9 mouse cellular contexts compared by ENCODE assay signal in genomic region chr4:95897236-95897874, GRCm38 (mm10).
DNase-seq lines count a peak whose midpoint lies in the region; ATAC-seq and TF ChIP-seq lines count a peak whose summit lies in the region.
"Had no signal": no experiment of that assay in that cellular context is flagged by ENCODE, and none has a peak within 500 bp of the region (broad histone marks: within the 10 kb centered on the region; RNA-seq: fewer than 3 reads in every experiment).

No protein-coding gene starts in this region.

- H3K9ac ChIP-seq in forebrain, embryonic 15.5 days (replicated peaks), result no peak overlapping the region
- H3K9ac ChIP-seq in intestine, postnatal 0 days (ENCODE audit: low read depth, low read length), result no peak overlapping the region
- H3K9ac ChIP-seq in midbrain, embryonic 16.5 days (ENCODE audit: low read depth, low read length), result no peak overlapping the region
- H3K9ac ChIP-seq: liver, embryonic 12.5 days had no signal

- peaks cover 6% of the 10 kb centered on the region; the same call in 1 of the 2 replicates for H3K4me1 ChIP-seq in forebrain, embryonic 15.5 days
- H3K4me1 ChIP-seq in forebrain, embryonic 10.5 days, result peaks cover 45% of the 10 kb centered on the region
- H3K4me1 ChIP-seq in intestine, postnatal 0 days (replicated peaks; ENCODE audit: control insufficient read depth, insufficient read depth, low read length), result no peaks in the 10 kb centered on the region
- no peaks in the 10 kb centered on the region for H3K4me1 ChIP-seq in midbrain, embryonic 16.5 days (ENCODE audit: control insufficient read depth, insufficient read depth, low read length)
- H3K4me1 ChIP-seq: liver, embryonic 12.5 days had no signal

- no peak overlapping the region for H3K4me3 ChIP-seq in forebrain, embryonic 15.5 days
- no peak overlapping the region for H3K4me3 ChIP-seq in forebrain, embryonic 10.5 days
- no peak overlapping the region for H3K4me3 ChIP-seq in intestine, postnatal 0 days (ENCODE audit: low read depth, low read length)
- no peak overlapping the region for H3K4me3 ChIP-seq in midbrain, embryonic 16.5 days (ENCODE audit: low read depth, low read length)
- H3K4me3 ChIP-seq: liver, embryonic 12.5 days had no signal

- WGBS in forebrain, embryonic 15.5 days, result 45% methylated on average over 7 of the region's 7 CpGs
- 67% methylated on average over 7 of the region's 7 CpGs for WGBS in forebrain, embryonic 10.5 days
- 82% methylated on average over 7 of the region's 7 CpGs for WGBS in intestine, postnatal 0 days
- WGBS in midbrain, embryonic 16.5 days, result 73% methylated on average over 7 of the region's 7 CpGs

- no peaks in the 10 kb centered on the region for H3K9me3 ChIP-seq in forebrain, embryonic 15.5 days
- no peaks in the 10 kb centered on the region for H3K9me3 ChIP-seq in forebrain, embryonic 10.5 days
- no peaks in the 10 kb centered on the region for H3K9me3 ChIP-seq in intestine, postnatal 0 days (ENCODE audit: control insufficient read depth)
- no peaks in the 10 kb centered on the region for H3K9me3 ChIP-seq in midbrain, embryonic 16.5 days (replicated peaks; ENCODE audit: control insufficient read depth, low read length, poor library complexity, severe bottlenecking)
- H3K9me3 ChIP-seq: liver, embryonic 12.5 days had no signal

- no peaks in the 10 kb centered on the region for H3K36me3 ChIP-seq in forebrain, embryonic 15.5 days
- H3K36me3 ChIP-seq in forebrain, embryonic 10.5 days (replicated peaks), result no peaks in the 10 kb centered on the region
- no peaks in the 10 kb centered on the region for H3K36me3 ChIP-seq in intestine, postnatal 0 days (ENCODE audit: control insufficient read depth, insufficient read depth)
- H3K36me3 ChIP-seq in midbrain, embryonic 16.5 days (ENCODE audit: control insufficient read depth, insufficient read depth, low read length), result no peaks in the 10 kb centered on the region
- H3K36me3 ChIP-seq: liver, embryonic 12.5 days had no signal

- 0 out of 2 replicates have a peak, but pooled peaks have one; percentile 4 for TF ChIP-seq CTCF in intestine, postnatal 0 days (IDR thresholded peaks at IDR 0.05; ENCODE audit: low read depth)

- DNase-seq in forebrain, embryonic 10.5 days (ENCODE audit: extremely low spot score, low spot score), result no peak
- peak; percentile 40 for DNase-seq in adipocyte (ENCODE audit: low spot score)
- DNase-seq in lung, postnatal 25 days (ENCODE audit: low spot score), result peak; percentile 16
- no peak for DNase-seq in spleen, adult 18-20 months
- no peak for DNase-seq in B cell, adult 2 months

- no peaks in the 10 kb centered on the region for H3K27me3 ChIP-seq in forebrain, embryonic 15.5 days
- no peaks in the 10 kb centered on the region for H3K27me3 ChIP-seq in forebrain, embryonic 10.5 days (ENCODE audit: poor library complexity, severe bottlenecking)
- no peaks in the 10 kb centered on the region for H3K27me3 ChIP-seq in intestine, postnatal 0 days (replicated peaks; ENCODE audit: control insufficient read depth, insufficient read depth, low read length)
- no peaks in the 10 kb centered on the region for H3K27me3 ChIP-seq in midbrain, embryonic 16.5 days (ENCODE audit: control insufficient read depth, insufficient read depth, low read depth, low read length)
- H3K27me3 ChIP-seq: liver, embryonic 12.5 days had no signal

- H3K27ac ChIP-seq in forebrain, embryonic 15.5 days (replicated peaks), result peak overlapping the region; percentile 12
- no peak overlapping the region for H3K27ac ChIP-seq in forebrain, embryonic 10.5 days
- H3K27ac ChIP-seq in intestine, postnatal 0 days (ENCODE audit: low read depth, low read length), result no peak overlapping the region
- H3K27ac ChIP-seq in midbrain, embryonic 16.5 days (ENCODE audit: low read length), result no peak overlapping the region
- H3K27ac ChIP-seq: liver, embryonic 12.5 days had no signal

- H3K4me2 ChIP-seq in forebrain, embryonic 15.5 days (replicated peaks), result no peak overlapping the region
- H3K4me2 ChIP-seq in intestine, postnatal 0 days (replicated peaks; ENCODE audit: low read depth), result no peak overlapping the region
- no peak overlapping the region for H3K4me2 ChIP-seq in midbrain, embryonic 16.5 days (ENCODE audit: low read length)
- H3K4me2 ChIP-seq: liver, embryonic 12.5 days had no signal

- ATAC-seq in forebrain, embryonic 15.5 days (replicated peaks), result peak; percentile 66
- ATAC-seq in intestine, postnatal 0 days, result no peak
- no peak for ATAC-seq in midbrain, embryonic 16.5 days
- ATAC-seq: liver, embryonic 12.5 days had no signal

Comparison
In these comparisons a context has a peak if more than half of its experiments do, and no peak if none do; other contexts are left out.
1. DNase-seq: peak in adipocyte (single experiment) and lung, postnatal 25 days (single experiment); none in forebrain, embryonic 10.5 days (single experiment), spleen, adult 18-20 months (0 of 2) and B cell, adult 2 months (0 of 2).